Mouse (Mus musculus) liver, embryonic 13.5 days (tissue): Measurements from ENCODE around the gene Ssh3. TPM values are rescaled to one million over a fixed set of nuclear protein-coding genes. Genes with fewer than 3 reads are reported as not detected.
"Not testable (repeated sequence)": the region's sequence is repeated elsewhere in the genome, so short reads cannot be mapped to it uniquely, and the experiment has no call there.

ENCODE experiments used
- ATAC-seq: fragments of 200-750 bp; cut with Nextera tagmentation; 2 replicates; pipeline ENCODE4 v1.8.0; 2017; ENCODE audit warnings: low read depth, mild to moderate bottlenecking, moderate number of reproducible peaks, moderate library complexity
- DNase-seq: peaks from one replicate; pipeline ENCODE4 v3.0.0; 2022
- H3K27ac ChIP-seq: fragments of 300-500 bp; sonication (generic); 2 replicates; pipeline ENCODE4 v1.5.1; 2015; ENCODE audit warnings: moderate library complexity, mild to moderate bottlenecking, inconsistent platforms
- H3K27me3 ChIP-seq: fragments of 300-500 bp; sonication (generic); 2 replicates; pipeline ENCODE4 v1.6.1; 2015; ENCODE audit warnings: mild to moderate bottlenecking, inconsistent platforms
- H3K36me3 ChIP-seq: fragments of 300-500 bp; sonication (generic); 2 replicates; pipeline ENCODE4 v1.6.1; 2015; ENCODE audit warnings: mild to moderate bottlenecking, inconsistent platforms
- H3K4me1 ChIP-seq: fragments of 300-500 bp; sonication (generic); replicated peaks from 2 replicates; pipeline ENCODE4 v1.6.1; 2015; ENCODE audit warnings: inconsistent platforms
- H3K4me2 ChIP-seq: fragments of 300-500 bp; sonication (generic); 2 replicates; pipeline ENCODE4 v1.6.1; 2015; ENCODE audit warnings: inconsistent platforms, mild to moderate bottlenecking, moderate library complexity
- H3K4me3 ChIP-seq: fragments of 300-500 bp; sonication (generic); replicated peaks from 2 replicates; pipeline ENCODE4 v1.5.1; 2015; ENCODE audit warnings: mild to moderate bottlenecking, inconsistent platforms
- H3K9ac ChIP-seq: fragments of 300-500 bp; sonication (generic); 2 replicates; pipeline ENCODE4 v1.6.1; 2015; ENCODE audit warnings: mild to moderate bottlenecking, inconsistent platforms
- H3K9me3 ChIP-seq: fragments of 300-500 bp; sonication (generic); replicated peaks from 2 replicates; pipeline ENCODE4 v1.6.1; 2016; ENCODE audit warnings: inconsistent platforms
- WGBS: fragments of 180-500 bp; shearing (Covaris S2); methylation state at CpG from one replicate; pipeline ENCODE4 v1.1.7; 2015; ENCODE audit not compliant: insufficient replicate concordance; 5-methylcytosine and 5-hydroxymethylcytosine counted together
- polyA plus RNA-seq: library from polyadenylated mRNA; unstranded; fragments of >200 nt; fragmentation: Nextera tagmentation; extraction: Ambion mirVana; gene quantifications from 2 replicates; pipeline ENCODE4 v1.2.1, GENCODE M21; 2015

The Ssh3 gene
- polyA plus RNA-seq, 1 experiment from 2014 or later = 1.7 TPM

GRCm38 (mm10) chr19:4264171-4264780, 4.7 kb downstream of the Ssh3 start:
- DNase-seq = no peak
- Histone ChIP-seq H3K4me2 (no peak overlapping the region), H3K36me3 (no peaks in the 10 kb centered on the region), H3K9ac (no peak overlapping the region), H3K9me3 (no peaks in the 10 kb centered on the region), H3K4me1 (peaks cover 38% of the 10 kb centered on the region), H3K27ac (no peak overlapping the region), H3K4me3 (no peak overlapping the region), H3K27me3 (peaks cover 19% of the 10 kb centered on the region; the same call in 1 of the 2 replicates)
- no peak for ATAC-seq
- WGBS = 73% methylated on average over 6 of the region's 6 CpGs

GRCm38 (mm10) chr19:4263702-4264101, 5.3 kb downstream of the Ssh3 start:
- H3K4me2 ChIP-seq = no peak overlapping the region
- H3K4me3 ChIP-seq = no peak overlapping the region
- no peak overlapping the region for H3K27ac ChIP-seq
- peaks cover 32% of the 10 kb centered on the region for H3K4me1 ChIP-seq
- no peaks in the 10 kb centered on the region for H3K36me3 ChIP-seq
- ATAC-seq (no peak), DNase-seq (no peak)
- 51% methylated on average over 14 of the region's 14 CpGs for WGBS
- H3K9me3 ChIP-seq = no peaks in the 10 kb centered on the region
- peaks cover 16% of the 10 kb centered on the region; the same call in 1 of the 2 replicates for H3K27me3 ChIP-seq
- no peak overlapping the region for H3K9ac ChIP-seq

- Histone ChIP-seq H3K9me3 (no peaks in the 10 kb centered on the region), H3K4me2 (no peak overlapping the region), H3K27ac (no peak overlapping the region), H3K4me3 (no peak overlapping the region), H3K27me3 (peaks cover 8% of the 10 kb centered on the region; the same call in 1 of the 2 replicates), H3K4me1 (peaks cover 31% of the 10 kb centered on the region), H3K36me3 (no peaks in the 10 kb centered on the region), H3K9ac (no peak overlapping the region)
- 44% methylated on average over 6 of the region's 6 CpGs for WGBS
- DNase-seq = no peak
- no peak for ATAC-seq
Observed at GRCm38 (mm10) chr19:4262756-4263155, 6.2 kb downstream of the Ssh3 start.

- Histone ChIP-seq H3K4me2 (no peak overlapping the region), H3K36me3 (no peaks in the 10 kb centered on the region), H3K9ac (no peak overlapping the region), H3K27me3 (no peaks in the 10 kb centered on the region), H3K4me3 (no peak overlapping the region), H3K27ac (no peak overlapping the region; the same call in 1 of the 2 replicates), H3K4me1 (peaks cover 38% of the 10 kb centered on the region), H3K9me3 (no peaks in the 10 kb centered on the region)
- ATAC-seq (peak; percentile 36; the same call in 1 of the 2 replicates), DNase-seq (no peak)
- 55% methylated on average over 8 of the region's 8 CpGs for WGBS
Observed at GRCm38 (mm10) chr19:4261038-4261698, 7.8 kb downstream of the Ssh3 start.

GRCm38 (mm10) chr19:4257897-4258252, 11.1 kb downstream of the Ssh3 start:
- ATAC-seq (no peak), DNase-seq (no peak)
- no peaks in the 10 kb centered on the region for H3K27me3 ChIP-seq
- H3K27ac ChIP-seq = no peak overlapping the region
- no peaks in the 10 kb centered on the region for H3K36me3 ChIP-seq
- peak overlapping the region; percentile 62 for H3K9ac ChIP-seq
- peak overlapping the region; percentile 96 for H3K4me2 ChIP-seq
- H3K9me3 ChIP-seq = no peaks in the 10 kb centered on the region
- peak overlapping the region; percentile 74 for H3K4me3 ChIP-seq
- 34% methylated on average over 12 of the region's 12 CpGs for WGBS
- H3K4me1 ChIP-seq = peaks cover 33% of the 10 kb centered on the region

- under 1% methylated on average over 41 of the region's 41 CpGs for WGBS
- peak overlapping the region; percentile 74 for H3K4me3 ChIP-seq
- DNase-seq (peak; percentile 83), ATAC-seq (peak; percentile 80)
- peak overlapping the region; percentile 96 for H3K4me2 ChIP-seq
- H3K27me3 ChIP-seq = no peaks in the 10 kb centered on the region
- no peaks in the 10 kb centered on the region for H3K9me3 ChIP-seq
- H3K9ac ChIP-seq = peak overlapping the region; percentile 75
- H3K36me3 ChIP-seq = no peaks in the 10 kb centered on the region
- H3K4me1 ChIP-seq = peaks cover 29% of the 10 kb centered on the region
- H3K27ac ChIP-seq = no peak overlapping the region
Observed at GRCm38 (mm10) chr19:4257216-4257896, 11.6 kb downstream of the Ssh3 start.

- Histone ChIP-seq H3K9me3 (no peaks in the 10 kb centered on the region), H3K4me2 (no peak overlapping the region), H3K4me1 (peaks cover 21% of the 10 kb centered on the region), H3K27me3 (no peaks in the 10 kb centered on the region), H3K4me3 (no peak overlapping the region), H3K27ac (no peak overlapping the region), H3K9ac (no peak overlapping the region), H3K36me3 (no peaks in the 10 kb centered on the region)
- 70% methylated on average over 11 of the region's 11 CpGs for WGBS
- DNase-seq (no peak), ATAC-seq (no peak)
Observed at GRCm38 (mm10) chr19:4255583-4256162, 13.3 kb downstream of the Ssh3 start.

- no peaks in the 10 kb centered on the region for H3K36me3 ChIP-seq
- H3K4me2 ChIP-seq = no peak overlapping the region
- H3K4me1 ChIP-seq = peaks cover 15% of the 10 kb centered on the region
- no peak overlapping the region for H3K4me3 ChIP-seq
- no peaks in the 10 kb centered on the region for H3K27me3 ChIP-seq
- H3K27ac ChIP-seq = no peak overlapping the region
- no peak for ATAC-seq
- H3K9me3 ChIP-seq = no peaks in the 10 kb centered on the region
- DNase-seq = no peak
- 78% methylated on average over 7 of the region's 7 CpGs for WGBS
- H3K9ac ChIP-seq = no peak overlapping the region
Observed at GRCm38 (mm10) chr19:4254230-4254629, 14.8 kb downstream of the Ssh3 start.

GRCm38 (mm10) chr19:4248683-4249082, 20.3 kb downstream of the Ssh3 start:
- H3K27ac ChIP-seq, H3K9me3 ChIP-seq, ATAC-seq, H3K4me2 ChIP-seq, H3K36me3 ChIP-seq, DNase-seq, H3K4me1 ChIP-seq, H3K27me3 ChIP-seq, H3K9ac ChIP-seq, H3K4me3 ChIP-seq: not testable (repeated sequence)
- 57% methylated on average over 1 of the region's 1 CpGs for WGBS

GRCm38 (mm10) chr19:4247010-4247409, 22.0 kb downstream of the Ssh3 start:
- no peak for DNase-seq
- H3K9me3 ChIP-seq = no peaks in the 10 kb centered on the region
- peaks cover 3% of the 10 kb centered on the region; the same call in 1 of the 2 replicates for H3K27me3 ChIP-seq
- H3K27ac ChIP-seq = no peak overlapping the region
- H3K36me3 ChIP-seq = no peaks in the 10 kb centered on the region
- no peak overlapping the region for H3K9ac ChIP-seq
- H3K4me1 ChIP-seq = no peaks in the 10 kb centered on the region
- ATAC-seq = no peak
- no peak overlapping the region for H3K4me3 ChIP-seq
- H3K4me2 ChIP-seq = no peak overlapping the region
- WGBS = 22% methylated on average over 1 of the region's 1 CpGs

- H3K9ac ChIP-seq = no peak overlapping the region
- no peaks in the 10 kb centered on the region for H3K9me3 ChIP-seq
- H3K4me2 ChIP-seq = no peak overlapping the region
- no peak for ATAC-seq
- WGBS = 67% methylated on average over 6 of the region's 6 CpGs
- peaks cover 3% of the 10 kb centered on the region; the same call in 1 of the 2 replicates for H3K27me3 ChIP-seq
- H3K4me1 ChIP-seq = peaks cover 3% of the 10 kb centered on the region
- H3K27ac ChIP-seq = no peak overlapping the region
- DNase-seq = no peak
- H3K36me3 ChIP-seq = no peaks in the 10 kb centered on the region
- H3K4me3 ChIP-seq = no peak overlapping the region
Observed at GRCm38 (mm10) chr19:4244775-4245174, 24.2 kb downstream of the Ssh3 start.
